Mouse (Mus musculus) MEL (cell line): ENCODE measurements around the gene Whamm. TPM values are rescaled to one million over a fixed set of nuclear protein-coding genes. Genes with fewer than 3 reads are reported as not detected.

ENCODE experiments used
- DNase-seq: peaks from one replicate; pipeline ENCODE4 v3.0.0; 2011; ENCODE audit warnings: low read depth, low spot score
- H3K27ac ChIP-seq: 2 replicates; pipeline ENCODE4 v1.5.1; 2012; ENCODE audit warnings: low read depth, mild to moderate bottlenecking, control low read depth, low read length, moderate library complexity; ENCODE audit not compliant: control insufficient read depth
- H3K27me3 ChIP-seq, 2 experiments: fragments of 150-350 bp in 1 of 2; sonication (generic) in 1 of 2; 2 replicates each; pipeline ENCODE4 v1.6.1; 2012; ENCODE audit warnings: low read length in 2 of 2, mild to moderate bottlenecking in 2 of 2, improper control_type of control experiment in 1 of 2, moderate library complexity in 1 of 2; ENCODE audit not compliant: insufficient read depth in 2 of 2, control insufficient read depth in 1 of 2
- H3K36me3 ChIP-seq, 2 experiments: 2 replicates each; pipeline ENCODE4 v1.6.1; 2012 to 2014; ENCODE audit warnings: low read length in 2 of 2, improper control_type of control experiment in 1 of 2, inconsistent platforms in 1 of 2, mild to moderate bottlenecking in 1 of 2; ENCODE audit not compliant: insufficient read depth in 2 of 2, control insufficient read depth in 1 of 2
- H3K4me1 ChIP-seq, 2 experiments: fragments of 150-350 bp in 1 of 2; sonication (generic) in 1 of 2; 2 replicates each; pipeline ENCODE4 v1.6.1; 2012; ENCODE audit warnings: low read length in 2 of 2, improper control_type of control experiment in 1 of 2, mild to moderate bottlenecking in 1 of 2; ENCODE audit not compliant: insufficient read depth in 2 of 2, control insufficient read depth in 1 of 2
- H3K4me3 ChIP-seq, 2 experiments: fragments of 150-350 bp in 1 of 2; sonication (generic) in 1 of 2; 2 replicates each; pipeline ENCODE4 v1.5.1; 2012; ENCODE audit warnings: low read depth in 2 of 2, low read length in 2 of 2, mild to moderate bottlenecking in 2 of 2, moderate library complexity in 2 of 2, control low read depth in 1 of 2, improper control_type of control experiment in 1 of 2; ENCODE audit not compliant: control insufficient read depth in 1 of 2, insufficient read depth in 1 of 2
- H3K79me2 ChIP-seq: 2 replicates; pipeline ENCODE4 v1.6.1; 2012; ENCODE audit warnings: mild to moderate bottlenecking, low read length, moderate library complexity; ENCODE audit not compliant: control insufficient read depth, poor library complexity, insufficient read depth
- H3K9ac ChIP-seq: 2 replicates; pipeline ENCODE4 v1.6.1; 2012; ENCODE audit warnings: low read depth, mild to moderate bottlenecking, control low read depth, low read length, moderate library complexity; ENCODE audit not compliant: control insufficient read depth, poor library complexity, severe bottlenecking
- H3K9me3 ChIP-seq: fragments of 150-350 bp; sonication (generic); replicated peaks from 2 replicates; pipeline ENCODE4 v1.6.1; 2012; ENCODE audit warnings: mild to moderate bottlenecking, low read length, improper control_type of control experiment, moderate library complexity; ENCODE audit not compliant: insufficient read depth
- ETS1 ChIP-seq: IDR thresholded peaks from 2 replicates; pipeline ENCODE4 v1.6.1; 2012; ENCODE audit warnings: low read depth, mild to moderate bottlenecking, inconsistent platforms, low read length, improper control_type of control experiment, moderate library complexity
- HCFC1 ChIP-seq: IDR thresholded peaks from 2 replicates; pipeline ENCODE4 v1.6.1; 2012; ENCODE audit warnings: low read depth, mild to moderate bottlenecking, inconsistent platforms, low read length, improper control_type of control experiment, moderate library complexity
- MXI1 ChIP-seq: IDR thresholded peaks from 2 replicates; pipeline ENCODE4 v1.6.1; 2011; ENCODE audit warnings: mild to moderate bottlenecking, low read depth, low read length, improper control_type of control experiment
- MYB ChIP-seq: IDR thresholded peaks from 2 replicates; pipeline ENCODE4 v1.6.1; 2011; ENCODE audit warnings: mild to moderate bottlenecking, low read depth, low read length, improper control_type of control experiment
- POLR2A ChIP-seq, 2 experiments: IDR thresholded peaks; 2 replicates each; pipeline ENCODE4 v1.6.1; 2011 to 2012; ENCODE audit warnings: low read length in 2 of 2, mild to moderate bottlenecking in 2 of 2, control low read depth in 1 of 2, improper control_type of control experiment in 1 of 2, low read depth in 1 of 2, moderate library complexity in 1 of 2; ENCODE audit not compliant: control insufficient read depth in 1 of 2, insufficient read depth in 1 of 2, poor library complexity in 1 of 2
- RAD21 ChIP-seq: IDR thresholded peaks from 2 replicates; pipeline ENCODE4 v1.6.1; 2011; ENCODE audit warnings: mild to moderate bottlenecking, low read depth, low read length, improper control_type of control experiment
- TAL1 ChIP-seq: IDR thresholded peaks from 2 replicates; pipeline ENCODE4 v1.6.1; 2012; ENCODE audit warnings: mild to moderate bottlenecking, inconsistent platforms, low read length, moderate library complexity, mixed read lengths
- TCF12 ChIP-seq: IDR thresholded peaks from 2 replicates; pipeline ENCODE4 v1.6.1; 2014; ENCODE audit warnings: low read depth, mild to moderate bottlenecking, inconsistent platforms, low read length, improper control_type of control experiment, moderate library complexity
- USF1 ChIP-seq: IDR thresholded peaks from 2 replicates; pipeline ENCODE4 v1.6.1; 2014; ENCODE audit warnings: low read depth, mild to moderate bottlenecking, inconsistent platforms, low read length, improper control_type of control experiment, moderate library complexity
- polyA plus RNA-seq, 2 experiments: library from polyadenylated mRNA; stranded (reverse) in 1 of 2; unstranded in 1 of 2; fragments of >175 nt in 1 of 2; fragments of >200 nt in 1 of 2; gene quantifications; 2 replicates each; pipeline versions ENCODE4 v1.2.1 to v1.2.4; 2012; ENCODE audit warnings: low replicate concordance in 2 of 2, low read depth in 1 of 2; ENCODE audit not compliant: insufficient read length in 2 of 2, insufficient read depth in 1 of 2, missing spikeins in 1 of 2
- total RNA-seq: library from RNA; depleted of rRNA; stranded (reverse); fragments of 300-350 nt; gene quantifications from 2 replicates; pipeline ENCODE4 v1.2.3, GENCODE M21; 2012; rRNA removed

Whamm gene
- total and polyA plus RNA-seq, 3 experiments: 9.4 to 22.9 TPM; not detected in 1

GRCm38 (mm10) chr7:81641101-81641500 lies 70.0 kb downstream of the Whamm start:
- Histone ChIP-seq H3K9me3 (no peaks in the 10 kb centered on the region), H3K36me3 (no peaks in the 10 kb centered on the region), H3K79me2 (no peaks in the 10 kb centered on the region), H3K27me3 (no peaks in the 10 kb centered on the region), H3K4me3 (no peak overlapping the region), H3K4me1 (no peaks in the 10 kb centered on the region), H3K9ac (no peak overlapping the region), H3K27ac (no peak overlapping the region)
- TF ChIP-seq TAL1: no peak
- no peak for TF ChIP-seq RAD21
- no peak for TF ChIP-seq USF1
- no peak for TF ChIP-seq POLR2A (IDR thresholded peaks at IDR 0.05; ENCODE audit: control insufficient read depth in 1 of 2, insufficient read depth in 1 of 2, low read depth in 1 of 2, low read length in 2 of 2, poor library complexity in 1 of 2)
- no peak for TF ChIP-seq HCFC1
- TF ChIP-seq MYB: no peak
- no peak for TF ChIP-seq TCF12
- peak; percentile 12 for DNase-seq

DNA sequence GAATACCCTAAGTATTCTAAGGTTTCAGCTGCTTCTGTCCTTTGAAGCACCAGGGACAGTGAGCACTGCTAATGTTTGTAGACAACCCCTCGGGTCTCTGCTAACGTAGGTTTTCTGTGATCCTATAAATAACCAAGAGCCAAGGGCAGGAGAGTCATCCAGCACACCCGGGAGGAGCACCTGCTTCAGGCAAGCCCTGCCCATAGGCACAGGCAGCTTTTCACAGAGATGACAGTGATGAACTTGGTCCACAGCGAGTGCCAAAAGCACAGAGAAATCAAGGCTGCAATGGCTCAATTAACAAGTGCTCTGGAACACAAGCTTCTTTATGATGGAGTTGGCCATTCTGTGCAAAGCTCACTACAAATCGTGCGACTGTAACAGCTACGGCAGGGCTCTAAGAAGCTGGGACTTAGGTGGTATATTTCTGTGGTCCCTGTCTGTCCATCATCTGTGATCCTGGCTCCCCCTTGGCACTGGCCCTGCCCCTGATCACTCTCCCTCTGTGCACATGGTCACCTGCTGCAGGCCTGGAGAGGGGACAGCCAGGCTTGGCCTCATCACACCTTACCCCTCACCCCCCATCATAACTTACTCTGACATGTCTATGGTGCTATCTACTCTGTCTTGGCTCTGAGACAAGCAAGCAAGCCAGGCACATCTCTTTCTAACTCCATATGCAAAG lies 73.6 kb downstream of the Whamm start:
- DNase-seq: no peak
- Histone ChIP-seq H3K27me3 (no peaks in the 10 kb centered on the region), H3K27ac (no peak overlapping the region), H3K4me1 (no peaks in the 10 kb centered on the region), H3K9me3 (no peaks in the 10 kb centered on the region), H3K9ac (no peak overlapping the region), H3K36me3 (no peaks in the 10 kb centered on the region), H3K4me3 (no peak overlapping the region), H3K79me2 (no peaks in the 10 kb centered on the region)
- TF ChIP-seq MXI1 (no peak), ETS1 (no peak)

Other genes with a start within 250 kb of the Whamm start
- gene Rps17, start 226.0 kb upstream of the Whamm start, total RNA-seq: 3,976 and 4,252 TPM in 2 replicates
- over 10,000 TPM in 1 of 2 experiments, 1,000 to 10,000 TPM in 1; 2,738 to 10,538 TPM for gene Rps17, start 226.0 kb upstream of the Whamm start, polyA plus RNA-seq
- gene Cpeb1, start 115.8 kb upstream of the Whamm start, total RNA-seq: not detected in 2 replicates
- not detected for gene Cpeb1, start 115.8 kb upstream of the Whamm start, polyA plus RNA-seq
- gene Ap3b2, start 77.3 kb upstream of the Whamm start, total RNA-seq: not detected in 2 replicates
- not detected for gene Ap3b2, start 77.3 kb upstream of the Whamm start, polyA plus RNA-seq
- not detected in 2 replicates for gene BC048679, start 73.0 kb upstream of the Whamm start, total RNA-seq
- not detected for gene BC048679, start 73.0 kb upstream of the Whamm start, polyA plus RNA-seq
- not detected in 2 replicates for gene Fsd2, start 4.3 kb upstream of the Whamm start, total RNA-seq
- gene Fsd2, start 4.3 kb upstream of the Whamm start, polyA plus RNA-seq: under 1 TPM in 1 of 2 experiments, not detected in 1; 0.03 TPM
- 18.4 and 19.4 TPM in 2 replicates for gene Homer2, start 136.3 kb downstream of the Whamm start, total RNA-seq
- 10 to 100 TPM in 1 of 2 experiments, not detected in 1; 39.0 TPM for gene Homer2, start 136.3 kb downstream of the Whamm start, polyA plus RNA-seq
- gene Ramac, start 191.7 kb downstream of the Whamm start, total RNA-seq: 44.0 and 49.0 TPM in 2 replicates
- gene Ramac, start 191.7 kb downstream of the Whamm start, polyA plus RNA-seq: 10 to 100 TPM in 1 of 2 experiments, not detected in 1; 33.9 TPM
- gene 3110040N11Rik, start 218.2 kb downstream of the Whamm start, total RNA-seq: 35.7 and 51.4 TPM in 2 replicates
- 10 to 100 TPM in 1 of 2 experiments, not detected in 1; 61.7 TPM for gene 3110040N11Rik, start 218.2 kb downstream of the Whamm start, polyA plus RNA-seq